ENCODE assay signal across 10 mouse cellular contexts in genomic region chr7:34232785-34233725, GRCm38 (mm10). TPM values are rescaled to one million over a fixed set of nuclear protein-coding genes. Genes with fewer than 3 reads are reported as not detected.
DNase-seq lines count a peak whose midpoint lies in the region; ATAC-seq and TF ChIP-seq lines count a peak whose summit lies in the region.
"Had no signal": no experiment of that assay in that cellular context is flagged by ENCODE, and none has a peak within 500 bp of the region (broad histone marks: within the 10 kb centered on the region; RNA-seq: fewer than 3 reads in every experiment).

No protein-coding gene starts in this region.

- no peak for ATAC-seq in kidney, postnatal 0 days (replicated peaks; ENCODE audit: low FRiP score, low read depth)
- no peak for ATAC-seq in embryonic facial prominence, embryonic 11.5 days (replicated peaks; ENCODE audit: insufficient number of reproducible peaks, low FRiP score, low TSS enrichment, low read depth)
- no peak for ATAC-seq in hindbrain, embryonic 15.5 days (ENCODE audit: low FRiP score, low read depth)
- ATAC-seq in midbrain, embryonic 16.5 days: 0 out of 2 replicates have a peak, but pooled peaks have one; percentile 0

- WGBS in kidney, postnatal 0 days: 44% methylated on average over 7 of the region's 7 CpGs
- 40% methylated on average over 7 of the region's 7 CpGs for WGBS in embryonic facial prominence, embryonic 11.5 days
- WGBS in hindbrain, embryonic 15.5 days: 45% methylated on average over 7 of the region's 7 CpGs
- 42% methylated on average over 7 of the region's 7 CpGs for WGBS in midbrain, embryonic 16.5 days

- no peak for DNase-seq in kidney, postnatal 0 days (ENCODE audit: low spot score)
- no peak for DNase-seq in kidney, adult 11 months
- no peak for DNase-seq in embryonic facial prominence, embryonic 11.5 days (ENCODE audit: low spot score)
- no peak for DNase-seq in layer of hippocampus, adult 9-10 months (ENCODE audit: low spot score)
- DNase-seq in frontal cortex, adult 2 months (ENCODE audit: extremely low spot score in 1 of 2, low spot score in 1 of 2): no peak
- no peak for DNase-seq in left cerebral cortex, adult 8-10 months (ENCODE audit: low spot score in 2 of 2)

- peaks cover 18% of the 10 kb centered on the region for H3K4me1 ChIP-seq in kidney, postnatal 0 days (replicated peaks; ENCODE audit: insufficient read depth, low read length)
- no peaks in the 10 kb centered on the region for H3K4me1 ChIP-seq in embryonic facial prominence, embryonic 11.5 days (ENCODE audit: control insufficient read depth, insufficient read depth, low read length)
- H3K4me1 ChIP-seq in hindbrain, embryonic 15.5 days (replicated peaks): peaks cover 31% of the 10 kb centered on the region
- H3K4me1 ChIP-seq in midbrain, embryonic 16.5 days (ENCODE audit: control insufficient read depth, insufficient read depth, low read length): peaks cover 25% of the 10 kb centered on the region

- H3K27me3 ChIP-seq in kidney, postnatal 0 days (ENCODE audit: insufficient read depth, low read length): no peaks in the 10 kb centered on the region
- H3K27me3 ChIP-seq in embryonic facial prominence, embryonic 11.5 days (ENCODE audit: control insufficient read depth, insufficient read depth, low read length): no peaks in the 10 kb centered on the region
- no peaks in the 10 kb centered on the region for H3K27me3 ChIP-seq in hindbrain, embryonic 15.5 days
- no peaks in the 10 kb centered on the region for H3K27me3 ChIP-seq in midbrain, embryonic 16.5 days (ENCODE audit: control insufficient read depth, insufficient read depth, low read depth, low read length)

- peak overlapping the region; percentile 67 for H3K4me2 ChIP-seq in kidney, postnatal 0 days (ENCODE audit: low read length)
- peak overlapping the region; percentile 70 for H3K4me2 ChIP-seq in embryonic facial prominence, embryonic 11.5 days (ENCODE audit: low read depth, low read length)
- H3K4me2 ChIP-seq in hindbrain, embryonic 15.5 days: peak overlapping the region; percentile 72
- peak overlapping the region; percentile 72 for H3K4me2 ChIP-seq in midbrain, embryonic 16.5 days (ENCODE audit: low read length)

- peak overlapping the region; percentile 64 for H3K9ac ChIP-seq in kidney, postnatal 0 days (ENCODE audit: low read depth, low read length)
- no peak overlapping the region; the same call in 1 of the 2 replicates for H3K9ac ChIP-seq in embryonic facial prominence, embryonic 11.5 days (replicated peaks; ENCODE audit: low read length)
- H3K9ac ChIP-seq in hindbrain, embryonic 15.5 days: peak overlapping the region; percentile 34; the same call in 1 of the 2 replicates
- H3K9ac ChIP-seq in midbrain, embryonic 16.5 days (ENCODE audit: low read depth, low read length): peak overlapping the region; percentile 67

- peaks cover 3% of the 10 kb centered on the region; the same call in 1 of the 2 replicates for H3K36me3 ChIP-seq in kidney, postnatal 0 days (ENCODE audit: insufficient read depth, low read length)
- no peaks in the 10 kb centered on the region; the same call in 1 of the 2 replicates for H3K36me3 ChIP-seq in embryonic facial prominence, embryonic 11.5 days (replicated peaks; ENCODE audit: control insufficient read depth, insufficient read depth, low read depth, low read length)
- H3K36me3 ChIP-seq in hindbrain, embryonic 15.5 days: peaks cover 10% of the 10 kb centered on the region
- H3K36me3 ChIP-seq in midbrain, embryonic 16.5 days (ENCODE audit: control insufficient read depth, insufficient read depth, low read length): peaks cover 13% of the 10 kb centered on the region

- TF ChIP-seq CTCF in kidney, postnatal 0 days (IDR thresholded peaks at IDR 0.05; ENCODE audit: low read depth): no peak

- no peaks in the 10 kb centered on the region for H3K9me3 ChIP-seq in kidney, postnatal 0 days (replicated peaks; ENCODE audit: low read length)
- H3K9me3 ChIP-seq in embryonic facial prominence, embryonic 11.5 days (replicated peaks; ENCODE audit: control insufficient read depth, low read length): no peaks in the 10 kb centered on the region
- no peaks in the 10 kb centered on the region for H3K9me3 ChIP-seq in hindbrain, embryonic 15.5 days
- no peaks in the 10 kb centered on the region for H3K9me3 ChIP-seq in midbrain, embryonic 16.5 days (replicated peaks; ENCODE audit: control insufficient read depth, low read length, poor library complexity, severe bottlenecking)

- peak overlapping the region; percentile 91 for H3K27ac ChIP-seq in kidney, postnatal 0 days
- H3K27ac ChIP-seq in embryonic facial prominence, embryonic 11.5 days (replicated peaks; ENCODE audit: low read depth, low read length): 0 out of 2 replicates have a peak overlapping the region, but pooled peaks have one; percentile 48
- peak overlapping the region; percentile 92 for H3K27ac ChIP-seq in hindbrain, embryonic 15.5 days (replicated peaks)
- peak overlapping the region; percentile 94 for H3K27ac ChIP-seq in midbrain, embryonic 16.5 days (ENCODE audit: low read length)

- H3K4me3 ChIP-seq in kidney, postnatal 0 days (replicated peaks; ENCODE audit: low read depth, low read length): peak overlapping the region; percentile 46
- H3K4me3 ChIP-seq in embryonic facial prominence, embryonic 11.5 days (ENCODE audit: low read depth, low read length): peak overlapping the region; percentile 40
- H3K4me3 ChIP-seq in hindbrain, embryonic 15.5 days: peak overlapping the region; percentile 54
- peak overlapping the region; percentile 43 for H3K4me3 ChIP-seq in midbrain, embryonic 16.5 days (ENCODE audit: low read depth, low read length)

RNA-seq across cellular contexts. Expression of gene Gpi1, which starts 2.9 kb away (rescaled TPM):
- 323 and 356 TPM in 2 replicates for polyA plus RNA-seq in kidney, postnatal 0 days (2015; fragmentation: Nextera tagmentation; extraction: Ambion mirVana)
- polyA plus RNA-seq in embryonic facial prominence, embryonic 11.5 days (2014; fragmentation: Nextera tagmentation; extraction: Ambion mirVana): 287 and 295 TPM in 2 replicates
- polyA plus RNA-seq in hindbrain, embryonic 15.5 days (2015; fragmentation: Nextera tagmentation; extraction: Ambion mirVana): 300 and 313 TPM in 2 replicates
- polyA plus RNA-seq in midbrain, embryonic 16.5 days (2015; fragmentation: Nextera tagmentation; extraction: Ambion mirVana): 272 and 297 TPM in 2 replicates
- polyA plus RNA-seq in frontal cortex, adult 2 months (2012; rRNA removed): 771 and 776 TPM in 2 replicates
- total RNA-seq in left cerebral cortex, adult 8-10 months (2022): 100 to 1,000 TPM; 683 to 742 (median 696) TPM

RNA-seq across cellular contexts. Expression of gene Gm6096, which starts 17.8 kb away (rescaled TPM):
- 0.32 TPM in 1 of 2 replicates, not detected in the other for polyA plus RNA-seq in kidney, postnatal 0 days (2015; fragmentation: Nextera tagmentation; extraction: Ambion mirVana)
- polyA plus RNA-seq in embryonic facial prominence, embryonic 11.5 days (2014; fragmentation: Nextera tagmentation; extraction: Ambion mirVana): not detected in 2 replicates
- not detected in 2 replicates for polyA plus RNA-seq in hindbrain, embryonic 15.5 days (2015; fragmentation: Nextera tagmentation; extraction: Ambion mirVana)
- polyA plus RNA-seq in midbrain, embryonic 16.5 days (2015; fragmentation: Nextera tagmentation; extraction: Ambion mirVana): not detected in 2 replicates
- not detected in 2 replicates for polyA plus RNA-seq in frontal cortex, adult 2 months (2012; rRNA removed)
- total RNA-seq in left cerebral cortex, adult 8-10 months (2022): not detected
- total RNA-seq: left cerebral cortex, adult 18-20 months had no signal
- polyA plus RNA-seq: activated CD4-positive, CD25-positive, alpha-beta regulatory T cell, adult 4 months had no signal

RNA-seq across cellular contexts. Expression of gene Pdcd2l, which starts 36.6 kb away (rescaled TPM):
- 51.4 and 54.5 TPM in 2 replicates for polyA plus RNA-seq in kidney, postnatal 0 days (2015; fragmentation: Nextera tagmentation; extraction: Ambion mirVana)
- polyA plus RNA-seq in embryonic facial prominence, embryonic 11.5 days (2014; fragmentation: Nextera tagmentation; extraction: Ambion mirVana): 59.0 and 60.9 TPM in 2 replicates
- 71.8 and 82.6 TPM in 2 replicates for polyA plus RNA-seq in hindbrain, embryonic 15.5 days (2015; fragmentation: Nextera tagmentation; extraction: Ambion mirVana)
- polyA plus RNA-seq in midbrain, embryonic 16.5 days (2015; fragmentation: Nextera tagmentation; extraction: Ambion mirVana): 76.9 and 84.3 TPM in 2 replicates
- 29.9 and 31.1 TPM in 2 replicates for polyA plus RNA-seq in frontal cortex, adult 2 months (2012; rRNA removed)
- total RNA-seq in left cerebral cortex, adult 8-10 months (2022): 10 to 100 TPM; 22.3 to 25.5 (median 24.2) TPM
